Mouse (Mus musculus): Measurements from ENCODE around the gene Smim6.
A peak's percentile ranks its signal among the peaks of the same experiment; 100 is the strongest.

Smim6 gene

DNA sequence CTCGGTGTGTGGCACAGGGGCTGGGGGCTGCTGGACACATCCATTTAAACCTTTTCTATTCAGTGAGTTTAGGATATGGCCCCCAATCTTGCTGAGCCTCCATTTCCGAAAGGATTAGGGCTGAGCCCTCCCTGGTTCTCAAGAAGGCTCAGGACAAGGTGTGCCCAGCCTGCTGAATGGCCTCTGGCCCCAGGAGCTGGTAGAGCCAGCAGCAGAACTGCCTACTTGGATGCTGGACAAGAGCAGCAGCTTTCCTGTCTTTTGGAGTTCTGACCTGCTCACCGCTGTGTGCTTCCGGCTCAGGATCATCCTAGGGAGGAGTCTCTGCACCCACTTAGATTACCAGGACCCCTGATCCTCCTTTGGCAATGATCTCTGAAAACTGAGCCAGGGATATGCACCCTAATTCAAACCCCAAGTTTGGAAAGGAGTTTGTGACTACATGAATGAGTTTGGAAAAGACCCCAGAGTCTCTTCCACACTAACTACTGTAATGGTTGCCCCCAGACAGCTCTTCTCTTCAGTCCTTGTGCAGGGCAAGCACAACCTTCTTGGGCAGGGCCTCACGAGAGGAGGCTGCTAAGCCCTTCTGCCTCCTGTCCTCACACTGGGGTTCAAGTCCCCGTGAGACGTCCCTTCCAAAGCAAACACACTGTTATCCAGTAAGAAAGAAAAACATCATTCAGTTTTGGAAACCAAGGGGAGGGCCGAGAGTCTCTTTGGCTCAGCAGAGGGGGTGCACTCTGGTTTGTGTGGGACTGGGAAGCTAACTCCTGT, 11.1 kb upstream of the Smim6 start:
- DNase-seq (ENCODE audit: low read depth, low spot score): no peak

GRCm38 (mm10) chr11:115901338-115902161, 10.3 kb upstream of the Smim6 start:
- DNase-seq (ENCODE audit: low read depth, low spot score): no peak

GRCm38 (mm10) chr11:115902177-115902576, 9.6 kb upstream of the Smim6 start:
- DNase-seq (ENCODE audit: low read depth, low spot score): no peak

DNA sequence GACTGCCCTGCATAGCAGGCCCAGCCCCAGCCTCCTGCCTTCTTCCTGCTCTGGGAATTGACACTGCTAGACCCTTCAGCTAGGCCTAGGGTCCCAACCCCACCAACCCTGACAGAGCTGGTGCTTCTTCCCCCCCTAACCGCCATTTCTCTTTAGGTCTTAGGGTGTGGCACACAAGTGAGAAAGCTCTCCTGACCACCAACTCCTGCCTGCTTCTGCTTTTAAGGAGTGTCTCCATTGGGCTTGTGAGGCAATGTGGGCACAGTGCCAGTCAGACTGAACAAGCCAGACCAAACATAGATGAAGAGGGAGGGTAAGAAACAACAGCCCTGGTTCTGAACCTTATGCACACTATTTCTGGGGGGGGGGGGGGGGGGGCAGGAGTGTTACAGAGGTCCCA, 9.0 kb upstream of the Smim6 start:
- no peak for DNase-seq (ENCODE audit: low read depth, low spot score)

- no peak for DNase-seq (ENCODE audit: low read depth, low spot score)
Observed at GRCm38 (mm10) chr11:115903384-115904230, 8.2 kb upstream of the Smim6 start.

GRCm38 (mm10) chr11:115904231-115904955, 7.4 kb upstream of the Smim6 start:
- DNase-seq (ENCODE audit: low read depth, low spot score): no peak

GRCm38 (mm10) chr11:115904956-115905790, 6.6 kb upstream of the Smim6 start:
- DNase-seq (ENCODE audit: low read depth, low spot score): no peak

DNA sequence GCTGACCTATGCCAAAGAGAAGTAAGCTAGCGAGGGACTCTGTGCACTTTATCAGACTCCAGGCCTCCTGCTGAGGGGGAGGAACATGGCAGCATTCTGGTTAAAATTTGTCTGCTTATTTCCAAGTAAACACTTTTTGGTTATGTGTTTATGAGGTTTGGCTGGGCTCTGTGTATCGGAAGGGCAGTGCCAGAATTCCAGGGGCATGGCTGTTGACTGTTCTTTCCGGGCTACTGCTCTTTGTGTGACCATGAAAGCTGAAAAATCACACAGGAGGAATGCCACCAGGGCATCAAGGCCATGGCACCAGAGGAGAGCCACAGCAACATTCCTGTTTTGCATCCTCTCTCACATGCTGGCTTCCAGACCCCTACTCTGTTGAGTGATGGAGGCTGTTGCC, 5.7 kb upstream of the Smim6 start:
- DNase-seq (ENCODE audit: low read depth, low spot score): no peak

GRCm38 (mm10) chr11:115906521-115906920, 5.3 kb upstream of the Smim6 start:
- peak; percentile 61 for DNase-seq (ENCODE audit: low read depth, low spot score)

- no peak for DNase-seq (ENCODE audit: low read depth, low spot score)
Observed at GRCm38 (mm10) chr11:115911134-115911561, 669 bp upstream of the Smim6 start.

DNA sequence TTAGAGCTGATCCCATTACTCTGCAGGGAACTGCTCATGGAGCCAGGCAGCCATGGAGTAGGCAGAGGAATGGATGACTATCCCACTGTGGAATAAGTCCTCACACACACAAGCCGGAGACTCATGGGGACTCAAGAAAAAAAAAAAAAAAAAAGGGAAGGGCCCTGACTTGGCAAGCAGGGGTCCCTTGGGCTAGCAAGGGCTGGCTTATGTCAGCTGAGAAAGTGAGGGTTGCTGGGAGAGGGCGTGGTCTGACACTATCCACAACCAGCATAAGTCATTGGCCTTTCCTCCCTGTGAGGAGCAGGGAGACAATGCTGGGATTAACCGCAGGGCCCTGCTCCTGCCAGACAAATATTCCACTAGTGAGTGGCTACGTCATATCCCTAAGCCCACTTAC, 4.8 kb downstream of the Smim6 start:
- no peak for DNase-seq (ENCODE audit: low read depth, low spot score)

- DNase-seq (ENCODE audit: low read depth, low spot score): no peak
Observed at GRCm38 (mm10) chr11:115918637-115919036, 6.8 kb downstream of the Smim6 start.

GRCm38 (mm10) chr11:115919073-115919472, 7.3 kb downstream of the Smim6 start:
- no peak for DNase-seq (ENCODE audit: low read depth, low spot score)

- DNase-seq (ENCODE audit: low read depth, low spot score): peak; percentile 25
Observed at GRCm38 (mm10) chr11:115920110-115920818, 8.4 kb downstream of the Smim6 start.

GRCm38 (mm10) chr11:115921986-115922385, 10.2 kb downstream of the Smim6 start:
- DNase-seq (ENCODE audit: low read depth, low spot score): no peak

GRCm38 (mm10) chr11:115929031-115929430, 17.2 kb downstream of the Smim6 start:
- no peak for DNase-seq (ENCODE audit: low read depth, low spot score)

DNA sequence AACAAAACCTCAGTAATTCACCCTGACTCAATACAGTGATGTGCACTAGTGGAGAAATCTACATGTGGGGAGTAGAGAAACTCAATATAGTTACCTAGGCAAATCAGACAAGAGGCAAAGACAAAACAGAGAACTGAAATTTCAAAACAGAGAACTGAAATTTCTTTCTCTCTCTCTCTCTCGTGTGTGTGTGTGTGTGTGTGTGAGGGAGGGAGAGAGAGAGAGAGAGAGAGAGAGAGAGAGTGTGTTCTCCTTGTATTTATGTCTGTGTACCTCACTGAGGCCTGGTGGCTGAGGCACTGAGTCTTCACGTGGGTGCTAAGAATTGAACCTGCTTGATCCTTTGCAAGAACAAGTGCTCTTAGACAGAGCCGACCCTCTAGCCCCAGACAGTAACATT, 18.0 kb downstream of the Smim6 start:
- no peak for DNase-seq (ENCODE audit: low read depth, low spot score)

- DNase-seq (ENCODE audit: low read depth, low spot score): no peak
Observed at GRCm38 (mm10) chr11:115931235-115931634, 19.4 kb downstream of the Smim6 start.

DNA sequence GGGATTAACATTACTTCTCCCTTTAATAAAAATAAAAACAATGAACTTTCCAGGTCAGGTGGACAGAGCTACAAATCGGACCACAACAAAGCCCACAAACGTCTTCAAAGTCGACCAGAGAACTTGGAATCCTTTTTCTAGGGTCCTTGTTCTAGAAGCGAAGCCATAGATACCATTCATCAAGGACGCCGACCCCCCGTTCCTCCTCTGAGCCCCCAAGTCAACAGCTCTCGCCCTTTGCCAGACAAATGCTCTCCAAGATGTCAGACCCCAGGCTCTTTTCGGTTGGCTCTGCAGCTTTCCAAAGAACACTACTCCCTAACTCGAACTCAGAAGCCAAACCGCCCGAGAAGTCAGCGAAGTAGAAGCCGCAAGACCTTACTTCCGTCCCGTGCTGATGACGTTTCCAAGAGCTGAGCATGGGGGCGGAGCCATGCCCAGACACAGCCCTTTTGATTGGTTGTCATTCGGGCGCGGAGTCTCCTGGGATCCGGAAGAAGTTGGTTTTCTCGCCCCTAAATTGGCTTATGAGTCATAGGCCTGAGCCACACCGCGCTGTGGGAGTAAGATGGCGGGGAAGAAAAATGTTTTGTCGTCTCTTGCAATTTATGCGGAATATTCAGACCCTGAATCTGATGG, 21.4 kb downstream of the Smim6 start, which contains the start of the genes Sap30bp and Recql5:
Gene Sap30bp (plus strand): TSS at position 175 of the 639 bp plus-strand sequence.
Gene Recql5 (minus strand): TSS at position 370 of the 639 bp plus-strand sequence.
- DNase-seq (ENCODE audit: low read depth, low spot score): peak; percentile 99
